Mouse (Mus musculus): ENCODE results near the gene Psmd14. TPM values are rescaled to one million over a fixed set of nuclear protein-coding genes. Genes with fewer than 3 reads are reported as not detected.

Psmd14 gene
- polyA plus RNA-seq, 1 experiment from 2014 or later, result 239 TPM

GRCm38 (mm10) chr2:61732802-61733486 is 21.4 kb downstream of the Psmd14 start:
- whole genome bisulfite sequencing, result 94% methylated on average over 11 of the region's 11 CpGs
- H3K27ac ChIP-seq, result no peak overlapping the region
- H3K36me3 ChIP-seq, result peaks cover 5% of the 10 kb centered on the region
- H3K9me3 ChIP-seq, result no peaks in the 10 kb centered on the region
- DNase-seq (ENCODE audit: low spot score), result no peak
- no peaks in the 10 kb centered on the region for H3K4me1 ChIP-seq (replicated peaks)
- H3K4me3 ChIP-seq, result no peak overlapping the region
- H3K27me3 ChIP-seq (ENCODE audit: insufficient read depth, poor library complexity, severe bottlenecking), result no peaks in the 10 kb centered on the region

GRCm38 (mm10) chr2:61734175-61734574 is 22.7 kb downstream of the Psmd14 start:
- H3K27me3 ChIP-seq (ENCODE audit: insufficient read depth, poor library complexity, severe bottlenecking), result no peaks in the 10 kb centered on the region

GRCm38 (mm10) chr2:61746051-61746450 is 34.6 kb downstream of the Psmd14 start:
- 71% methylated on average over 1 of the region's 1 CpGs for WGBS
- Histone ChIP-seq H3K9me3 (no peaks in the 10 kb centered on the region), H3K4me3 (no peak overlapping the region), H3K36me3 (no peaks in the 10 kb centered on the region), H3K27ac (no peak overlapping the region), H3K27me3 (ENCODE audit: insufficient read depth, poor library complexity, severe bottlenecking) (no peaks in the 10 kb centered on the region), H3K4me1 (replicated peaks) (no peaks in the 10 kb centered on the region)
- DNase-seq (ENCODE audit: low spot score), result no peak

More at GRCm38 (mm10) chr2:61734175-61734574, 22.7 kb downstream of the Psmd14 start:
- no peak for DNase-seq (ENCODE audit: low spot score)
- Histone ChIP-seq H3K36me3 (peaks cover 5% of the 10 kb centered on the region), H3K4me1 (replicated peaks) (no peaks in the 10 kb centered on the region), H3K4me3 (no peak overlapping the region), H3K9me3 (no peaks in the 10 kb centered on the region), H3K27ac (no peak overlapping the region)
- 87% methylated on average over 1 of the region's 1 CpGs for WGBS

GRCm38 (mm10) chr2:61746580-61746979 is 35.1 kb downstream of the Psmd14 start:
- Histone ChIP-seq H3K36me3 (no peaks in the 10 kb centered on the region), H3K27me3 (ENCODE audit: insufficient read depth, poor library complexity, severe bottlenecking) (no peaks in the 10 kb centered on the region), H3K4me3 (no peak overlapping the region), H3K9me3 (no peaks in the 10 kb centered on the region), H3K27ac (no peak overlapping the region), H3K4me1 (replicated peaks) (no peaks in the 10 kb centered on the region)
- 80% methylated on average over 2 of the region's 2 CpGs for WGBS
- DNase-seq (ENCODE audit: low spot score), result no peak

- WGBS, result 83% methylated on average over 2 of the region's 2 CpGs
- Histone ChIP-seq H3K4me3 (no peak overlapping the region), H3K27ac (no peak overlapping the region), H3K4me1 (replicated peaks) (no peaks in the 10 kb centered on the region), H3K36me3 (no peaks in the 10 kb centered on the region), H3K27me3 (ENCODE audit: insufficient read depth, poor library complexity, severe bottlenecking) (no peaks in the 10 kb centered on the region), H3K9me3 (no peaks in the 10 kb centered on the region)
- no peak for DNase-seq (ENCODE audit: low spot score)
These were observed 35.9 kb downstream of the Psmd14 start for GRCm38 (mm10) chr2:61747411-61747810.

GRCm38 (mm10) chr2:61750702-61751101 is 39.2 kb downstream of the Psmd14 start:
- no peak for DNase-seq (ENCODE audit: low spot score)
- H3K4me3 ChIP-seq, result no peak overlapping the region
- H3K4me1 ChIP-seq (replicated peaks), result no peaks in the 10 kb centered on the region
- no peaks in the 10 kb centered on the region for H3K27me3 ChIP-seq (ENCODE audit: insufficient read depth, poor library complexity, severe bottlenecking)
- no peak overlapping the region for H3K27ac ChIP-seq
- H3K36me3 ChIP-seq, result no peaks in the 10 kb centered on the region
- no peaks in the 10 kb centered on the region for H3K9me3 ChIP-seq
- 94% methylated on average over 1 of the region's 1 CpGs for WGBS

GRCm38 (mm10) chr2:61751286-61751685 is 39.8 kb downstream of the Psmd14 start:
- Histone ChIP-seq H3K4me3 (no peak overlapping the region), H3K27ac (no peak overlapping the region), H3K4me1 (replicated peaks) (no peaks in the 10 kb centered on the region), H3K27me3 (ENCODE audit: insufficient read depth, poor library complexity, severe bottlenecking) (no peaks in the 10 kb centered on the region), H3K9me3 (no peaks in the 10 kb centered on the region), H3K36me3 (no peaks in the 10 kb centered on the region)
- 49% methylated on average over 2 of the region's 2 CpGs for WGBS
- no peak for DNase-seq (ENCODE audit: low spot score)

GRCm38 (mm10) chr2:61752362-61752761 is 40.9 kb downstream of the Psmd14 start:
- no peaks in the 10 kb centered on the region for H3K36me3 ChIP-seq
- no peak overlapping the region for H3K4me3 ChIP-seq
- no peak for DNase-seq (ENCODE audit: low spot score)
- H3K4me1 ChIP-seq (replicated peaks), result no peaks in the 10 kb centered on the region
- H3K27me3 ChIP-seq (ENCODE audit: insufficient read depth, poor library complexity, severe bottlenecking), result no peaks in the 10 kb centered on the region
- no peaks in the 10 kb centered on the region for H3K9me3 ChIP-seq
- no peak overlapping the region for H3K27ac ChIP-seq

GRCm38 (mm10) chr2:61754989-61755388 is 43.5 kb downstream of the Psmd14 start:
- DNase-seq (ENCODE audit: low spot score), result no peak
- Histone ChIP-seq H3K27me3 (ENCODE audit: insufficient read depth, poor library complexity, severe bottlenecking) (no peaks in the 10 kb centered on the region), H3K27ac (no peak overlapping the region), H3K4me3 (no peak overlapping the region), H3K36me3 (no peaks in the 10 kb centered on the region), H3K9me3 (no peaks in the 10 kb centered on the region), H3K4me1 (replicated peaks) (no peaks in the 10 kb centered on the region)

GRCm38 (mm10) chr2:61759234-61759855 is 47.9 kb downstream of the Psmd14 start:
- H3K4me3 ChIP-seq, result no peak overlapping the region
- no peak for DNase-seq (ENCODE audit: low spot score)
- H3K36me3 ChIP-seq, result peaks cover 9% of the 10 kb centered on the region
- WGBS, result 90% methylated on average over 5 of the region's 5 CpGs
- no peak overlapping the region for H3K27ac ChIP-seq
- no peaks in the 10 kb centered on the region for H3K27me3 ChIP-seq (ENCODE audit: insufficient read depth, poor library complexity, severe bottlenecking)
- H3K4me1 ChIP-seq (replicated peaks), result no peaks in the 10 kb centered on the region
- no peaks in the 10 kb centered on the region for H3K9me3 ChIP-seq

- 91% methylated on average over 3 of the region's 3 CpGs for WGBS
- no peak overlapping the region for H3K4me3 ChIP-seq
- H3K36me3 ChIP-seq, result peaks cover 15% of the 10 kb centered on the region
- H3K9me3 ChIP-seq, result no peaks in the 10 kb centered on the region
- H3K27ac ChIP-seq, result no peak overlapping the region
- no peak for DNase-seq (ENCODE audit: low spot score)
- no peaks in the 10 kb centered on the region for H3K4me1 ChIP-seq (replicated peaks)
- no peaks in the 10 kb centered on the region for H3K27me3 ChIP-seq (ENCODE audit: insufficient read depth, poor library complexity, severe bottlenecking)
These were observed 48.5 kb downstream of the Psmd14 start for GRCm38 (mm10) chr2:61760044-61760443.

GRCm38 (mm10) chr2:61764470-61765105 is 53.1 kb downstream of the Psmd14 start:
- Histone ChIP-seq H3K27ac (no peak overlapping the region), H3K9me3 (no peaks in the 10 kb centered on the region), H3K4me1 (replicated peaks) (no peaks in the 10 kb centered on the region), H3K27me3 (ENCODE audit: insufficient read depth, poor library complexity, severe bottlenecking) (no peaks in the 10 kb centered on the region), H3K36me3 (peaks cover 15% of the 10 kb centered on the region), H3K4me3 (no peak overlapping the region)
- WGBS, result 87% methylated on average over 6 of the region's 6 CpGs
- DNase-seq (ENCODE audit: low spot score), result no peak

- 72% methylated on average over 4 of the region's 4 CpGs for WGBS
- H3K27me3 ChIP-seq (ENCODE audit: insufficient read depth, poor library complexity, severe bottlenecking), result no peaks in the 10 kb centered on the region
- no peaks in the 10 kb centered on the region for H3K9me3 ChIP-seq
- no peaks in the 10 kb centered on the region for H3K4me1 ChIP-seq (replicated peaks)
- no peak overlapping the region for H3K4me3 ChIP-seq
- H3K27ac ChIP-seq, result no peak overlapping the region
- DNase-seq (ENCODE audit: low spot score), result no peak
- peaks cover 15% of the 10 kb centered on the region for H3K36me3 ChIP-seq
These were observed 54.0 kb downstream of the Psmd14 start for GRCm38 (mm10) chr2:61765526-61765925.

Data from hindbrain, embryonic 10.5 days (tissue).